Mouse (Mus musculus): Measurements from ENCODE around the gene Osr1. TPM values are rescaled to one million over a fixed set of nuclear protein-coding genes. Genes with fewer than 3 reads are reported as not detected.

Osr1 gene
- polyA plus RNA-seq (2015; fragmentation: Nextera tagmentation; extraction: Ambion mirVana), result 10.4 and 10.8 TPM in 2 replicates

DNA sequence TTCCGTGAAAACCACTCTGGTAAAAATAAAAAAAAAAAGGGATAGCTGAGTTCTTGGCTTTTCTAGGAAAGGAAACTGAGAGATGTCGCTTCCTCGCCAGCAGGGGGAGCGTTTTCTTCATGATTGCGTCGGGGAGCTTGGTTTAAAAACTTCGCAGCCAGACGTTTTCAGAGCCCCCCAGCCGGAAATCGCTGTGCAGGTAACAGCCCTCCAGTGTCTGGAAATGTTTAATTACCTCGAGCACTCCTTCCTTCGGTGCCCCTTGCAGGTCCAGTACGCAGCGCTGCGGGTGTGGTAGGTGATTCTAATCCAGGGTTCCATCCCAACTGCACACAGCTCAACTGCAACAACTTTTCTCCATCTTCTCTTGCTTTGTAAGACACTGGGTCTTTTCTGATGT is at the start of gene Osr1:
TSS of gene Osr1 (plus strand) at position 146 of the 400 bp plus-strand sequence.
- 0 out of 2 replicates have a peak, but pooled peaks cover 11% of the 10 kb centered on the region for H3K4me1 ChIP-seq (ENCODE audit: control insufficient read depth, insufficient read depth, low read length)
- under 1% methylated on average over 15 of the region's 15 CpGs for WGBS
- ATAC-seq (replicated peaks; ENCODE audit: extremely low read depth, insufficient read depth, low FRiP score), result no peak

GRCm38 (mm10) chr12:9550328-9550727 is 19.6 kb upstream of the Osr1 start:
- Histone ChIP-seq H3K4me2 (ENCODE audit: low read depth, low read length) (no peak overlapping the region), H3K9ac (ENCODE audit: low read length) (no peak overlapping the region), H3K27ac (ENCODE audit: low read length) (no peak overlapping the region), H3K4me3 (ENCODE audit: low read length) (no peak overlapping the region), H3K36me3 (ENCODE audit: control insufficient read depth, insufficient read depth) (no peaks in the 10 kb centered on the region), H3K27me3 (ENCODE audit: control insufficient read depth, insufficient read depth, low read length) (no peaks in the 10 kb centered on the region), H3K9me3 (replicated peaks; ENCODE audit: control insufficient read depth, low read length) (no peaks in the 10 kb centered on the region), H3K4me1 (ENCODE audit: control insufficient read depth, insufficient read depth, low read length) (no peaks in the 10 kb centered on the region)
- ATAC-seq (replicated peaks; ENCODE audit: extremely low read depth, insufficient read depth, low FRiP score), result no peak
- WGBS, result 63% methylated on average over 2 of the region's 2 CpGs

More for the DNA sequence above, at the start of gene Osr1:
- Histone ChIP-seq H3K27me3 (ENCODE audit: control insufficient read depth, insufficient read depth, low read length) (peaks cover 30% of the 10 kb centered on the region), H3K27ac (ENCODE audit: low read length) (no peak within 1 kb of the TSS), H3K9me3 (replicated peaks; ENCODE audit: control insufficient read depth, low read length) (no peaks in the 10 kb centered on the region), H3K36me3 (ENCODE audit: control insufficient read depth, insufficient read depth) (no peaks in the 10 kb centered on the region), H3K9ac (ENCODE audit: low read length) (peak within 1 kb of the TSS; percentile 35), H3K4me3 (ENCODE audit: low read length) (peak within 1 kb of the TSS; percentile 63), H3K4me2 (ENCODE audit: low read depth, low read length) (peak within 1 kb of the TSS; percentile 89)

GRCm38 (mm10) chr12:9564956-9565355 is 5.0 kb upstream of the Osr1 start:
- ATAC-seq (replicated peaks; ENCODE audit: extremely low read depth, insufficient read depth, low FRiP score), result no peak
- H3K9me3 ChIP-seq (replicated peaks; ENCODE audit: control insufficient read depth, low read length), result no peaks in the 10 kb centered on the region
- 71% methylated on average over 3 of the region's 3 CpGs for WGBS
- no peak overlapping the region for H3K4me3 ChIP-seq (ENCODE audit: low read length)
- H3K9ac ChIP-seq (ENCODE audit: low read length), result no peak overlapping the region
- no peaks in the 10 kb centered on the region for H3K36me3 ChIP-seq (ENCODE audit: control insufficient read depth, insufficient read depth)
- no peak overlapping the region for H3K27ac ChIP-seq (ENCODE audit: low read length)
- H3K27me3 ChIP-seq (ENCODE audit: control insufficient read depth, insufficient read depth, low read length), result no peaks in the 10 kb centered on the region
- H3K4me1 ChIP-seq (ENCODE audit: control insufficient read depth, insufficient read depth, low read length), result no peaks in the 10 kb centered on the region
- no peak overlapping the region for H3K4me2 ChIP-seq (ENCODE audit: low read depth, low read length)

DNA sequence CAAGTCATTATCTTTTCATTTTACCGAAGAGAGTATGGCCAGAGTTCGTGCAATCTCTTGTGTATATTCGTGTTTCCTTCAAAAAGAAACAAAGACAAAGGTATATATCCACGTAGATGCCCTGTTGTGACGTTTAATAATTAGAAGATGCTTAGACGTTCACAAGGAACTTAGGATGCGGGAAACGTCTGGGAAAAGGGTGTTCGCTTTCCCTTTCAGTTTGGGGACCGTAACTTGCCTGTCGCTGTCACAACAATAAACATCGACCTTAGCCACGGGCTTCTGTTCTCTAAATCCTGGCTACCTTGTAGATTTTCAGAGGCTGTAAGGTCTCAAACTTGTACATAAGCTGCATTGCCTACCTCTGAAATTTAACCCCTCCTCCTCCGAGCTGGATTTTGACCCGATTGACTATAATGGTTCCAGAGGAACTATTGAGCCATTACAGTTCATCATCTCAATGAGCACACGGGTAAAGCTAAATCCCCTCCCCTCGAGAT is 630 bp downstream of the Osr1 start:
- H3K9me3 ChIP-seq (replicated peaks; ENCODE audit: control insufficient read depth, low read length), result no peaks in the 10 kb centered on the region
- WGBS, result under 1% methylated on average over 17 of the region's 17 CpGs

GRCm38 (mm10) chr12:9571276-9571940 is 1.5 kb downstream of the Osr1 start:
- Histone ChIP-seq H3K9ac (ENCODE audit: low read length) (no peak overlapping the region), H3K27ac (ENCODE audit: low read length) (no peak overlapping the region), H3K27me3 (ENCODE audit: control insufficient read depth, insufficient read depth, low read length) (peaks cover 40% of the 10 kb centered on the region), H3K4me2 (ENCODE audit: low read depth, low read length) (peak overlapping the region; percentile 89), H3K9me3 (replicated peaks; ENCODE audit: control insufficient read depth, low read length) (no peaks in the 10 kb centered on the region), H3K36me3 (ENCODE audit: control insufficient read depth, insufficient read depth) (no peaks in the 10 kb centered on the region), H3K4me1 (ENCODE audit: control insufficient read depth, insufficient read depth, low read length) (0 out of 2 replicates have a peak, but pooled peaks cover 11% of the 10 kb centered on the region), H3K4me3 (ENCODE audit: low read length) (peak overlapping the region; percentile 63)
- WGBS, result 13% methylated on average over 13 of the region's 13 CpGs
- ATAC-seq (replicated peaks; ENCODE audit: extremely low read depth, insufficient read depth, low FRiP score), result no peak

More for the DNA sequence above, 630 bp downstream of the Osr1 start:
- peak overlapping the region; percentile 63 for H3K4me3 ChIP-seq (ENCODE audit: low read length)
- H3K36me3 ChIP-seq (ENCODE audit: control insufficient read depth, insufficient read depth), result no peaks in the 10 kb centered on the region
- no peak overlapping the region for H3K27ac ChIP-seq (ENCODE audit: low read length)
- 0 out of 2 replicates have a peak, but pooled peaks cover 11% of the 10 kb centered on the region for H3K4me1 ChIP-seq (ENCODE audit: control insufficient read depth, insufficient read depth, low read length)
- peak overlapping the region; percentile 89 for H3K4me2 ChIP-seq (ENCODE audit: low read depth, low read length)
- H3K27me3 ChIP-seq (ENCODE audit: control insufficient read depth, insufficient read depth, low read length), result peaks cover 32% of the 10 kb centered on the region
- peak overlapping the region; percentile 35 for H3K9ac ChIP-seq (ENCODE audit: low read length)
- ATAC-seq (replicated peaks; ENCODE audit: extremely low read depth, insufficient read depth, low FRiP score), result no peak

- H3K9me3 ChIP-seq (replicated peaks; ENCODE audit: control insufficient read depth, low read length), result no peaks in the 10 kb centered on the region
- no peak overlapping the region for H3K4me2 ChIP-seq (ENCODE audit: low read depth, low read length)
- H3K36me3 ChIP-seq (ENCODE audit: control insufficient read depth, insufficient read depth), result no peaks in the 10 kb centered on the region
- 0 out of 2 replicates have a peak, but pooled peaks cover 11% of the 10 kb centered on the region for H3K4me1 ChIP-seq (ENCODE audit: control insufficient read depth, insufficient read depth, low read length)
- no peak overlapping the region for H3K27ac ChIP-seq (ENCODE audit: low read length)
- no peak overlapping the region for H3K4me3 ChIP-seq (ENCODE audit: low read length)
- 30% methylated on average over 4 of the region's 4 CpGs for WGBS
- no peak for ATAC-seq (replicated peaks; ENCODE audit: extremely low read depth, insufficient read depth, low FRiP score)
- H3K9ac ChIP-seq (ENCODE audit: low read length), result no peak overlapping the region
- peaks cover 45% of the 10 kb centered on the region for H3K27me3 ChIP-seq (ENCODE audit: control insufficient read depth, insufficient read depth, low read length)
Observed at GRCm38 (mm10) chr12:9572022-9572421, 2.1 kb downstream of the Osr1 start.

GRCm38 (mm10) chr12:9573682-9574081 is 3.8 kb downstream of the Osr1 start:
- Histone ChIP-seq H3K9me3 (replicated peaks; ENCODE audit: control insufficient read depth, low read length) (no peaks in the 10 kb centered on the region), H3K4me2 (ENCODE audit: low read depth, low read length) (peak overlapping the region; percentile 83), H3K9ac (ENCODE audit: low read length) (peak overlapping the region; percentile 1; the same call in 1 of the 2 replicates), H3K4me1 (ENCODE audit: control insufficient read depth, insufficient read depth, low read length) (0 out of 2 replicates have a peak, but pooled peaks cover 11% of the 10 kb centered on the region), H3K27ac (ENCODE audit: low read length) (no peak overlapping the region), H3K27me3 (ENCODE audit: control insufficient read depth, insufficient read depth, low read length) (peaks cover 62% of the 10 kb centered on the region), H3K4me3 (ENCODE audit: low read length) (peak overlapping the region; percentile 61), H3K36me3 (ENCODE audit: control insufficient read depth, insufficient read depth) (no peaks in the 10 kb centered on the region)
- ATAC-seq (replicated peaks; ENCODE audit: extremely low read depth, insufficient read depth, low FRiP score), result no peak
- WGBS, result 5% methylated on average over 12 of the region's 12 CpGs

- Histone ChIP-seq H3K9ac (ENCODE audit: low read length) (peak overlapping the region; percentile 17), H3K9me3 (replicated peaks; ENCODE audit: control insufficient read depth, low read length) (no peaks in the 10 kb centered on the region), H3K4me3 (ENCODE audit: low read length) (peak overlapping the region; percentile 61), H3K4me1 (ENCODE audit: control insufficient read depth, insufficient read depth, low read length) (0 out of 2 replicates have a peak, but pooled peaks cover 11% of the 10 kb centered on the region), H3K27ac (ENCODE audit: low read length) (no peak overlapping the region), H3K27me3 (ENCODE audit: control insufficient read depth, insufficient read depth, low read length) (peaks cover 69% of the 10 kb centered on the region), H3K4me2 (ENCODE audit: low read depth, low read length) (peak overlapping the region; percentile 83), H3K36me3 (ENCODE audit: control insufficient read depth, insufficient read depth) (no peaks in the 10 kb centered on the region)
- under 1% methylated on average over 38 of the region's 38 CpGs for WGBS
- ATAC-seq (replicated peaks; ENCODE audit: extremely low read depth, insufficient read depth, low FRiP score), result peak; percentile 73
Observed at GRCm38 (mm10) chr12:9574244-9574871, 4.4 kb downstream of the Osr1 start.
